Mouse (Mus musculus) telencephalon, adult 2 months (tissue): Measurements from ENCODE around the gene Prpf18.
"Not testable (repeated sequence)": the region's sequence is repeated elsewhere in the genome, so short reads cannot be mapped to it uniquely, and the experiment has no call there.

ENCODE experiments used
- DNase-seq: peaks from one replicate; pipeline ENCODE4 v3.0.0-alpha.2; 2011; ENCODE audit warnings: low read depth, low spot score

The Prpf18 gene

DNA sequence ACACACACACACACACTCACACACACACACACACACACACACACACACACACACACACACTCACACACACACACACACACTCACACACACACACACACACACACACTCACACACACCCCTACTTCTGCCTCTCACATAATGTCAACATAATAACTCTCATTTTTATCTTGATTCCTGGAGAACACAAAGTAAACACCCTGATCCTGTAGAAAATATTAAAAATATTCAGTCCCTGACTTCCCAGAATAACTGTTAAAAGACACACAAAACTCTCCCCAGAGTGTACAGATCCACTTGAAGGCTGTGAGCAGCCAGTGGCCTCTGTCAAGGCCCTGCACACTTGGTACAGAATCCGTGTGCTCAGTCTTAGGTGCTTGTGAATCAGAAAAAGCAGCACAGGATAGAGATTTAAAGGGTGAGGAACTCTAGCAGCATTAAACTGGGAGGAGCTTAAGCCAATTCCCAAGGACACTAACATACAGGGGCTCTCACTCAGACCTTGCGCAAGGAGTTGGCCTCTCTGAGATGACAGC is 36.8 kb downstream of the Prpf18 start:
- no peak for DNase-seq

DNA sequence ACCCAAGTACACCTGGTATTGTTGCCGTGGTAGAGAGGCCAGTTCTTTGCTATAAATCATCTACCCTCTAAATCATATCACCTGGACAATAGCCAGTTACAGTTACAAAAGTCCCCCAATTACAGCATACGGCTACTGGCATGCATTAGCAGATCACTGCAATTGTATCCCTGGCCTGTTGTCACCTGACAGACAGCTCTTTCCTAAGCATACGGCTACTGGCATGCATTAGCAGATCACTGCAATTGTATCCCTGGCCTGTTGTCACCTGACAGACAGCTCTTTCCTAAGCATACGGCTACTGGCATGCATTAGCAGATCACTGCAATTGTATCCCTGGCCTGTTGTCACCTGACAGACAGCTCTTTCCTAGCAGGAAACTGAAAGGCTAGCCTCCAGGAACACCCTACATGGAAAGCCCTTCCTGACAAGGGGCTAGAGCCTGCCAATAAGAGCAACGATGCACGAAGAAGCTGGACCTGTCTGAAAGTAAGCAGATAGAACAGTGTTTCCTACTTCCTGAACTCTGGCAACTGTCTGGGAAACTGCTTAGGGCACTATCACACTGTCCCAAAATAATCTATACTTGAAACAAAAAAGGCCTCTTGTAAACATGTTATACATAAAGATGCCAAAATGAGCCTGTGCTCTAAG is 37.5 kb downstream of the Prpf18 start:
- not testable (repeated sequence) for DNase-seq

DNA sequence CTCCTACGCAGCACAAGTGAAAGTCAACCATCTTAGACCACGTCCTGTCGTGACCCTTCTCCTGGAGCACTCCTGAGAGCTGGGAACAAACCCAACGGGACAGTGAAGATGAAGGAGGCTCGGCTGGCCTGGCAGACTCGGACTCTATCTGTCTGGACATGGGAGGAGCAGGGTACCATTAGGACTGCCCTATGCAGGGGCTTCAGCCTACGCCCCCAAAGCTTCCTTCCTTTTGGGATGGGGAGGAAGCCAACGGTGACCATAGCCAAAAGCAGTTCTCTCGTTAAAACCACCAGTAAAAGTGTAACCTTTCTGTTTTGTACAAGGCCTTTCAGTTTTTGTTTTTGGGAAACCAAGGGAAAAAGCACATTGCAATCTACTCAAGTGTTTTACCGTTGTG is 40.2 kb downstream of the Prpf18 start:
- DNase-seq: no peak

DNA sequence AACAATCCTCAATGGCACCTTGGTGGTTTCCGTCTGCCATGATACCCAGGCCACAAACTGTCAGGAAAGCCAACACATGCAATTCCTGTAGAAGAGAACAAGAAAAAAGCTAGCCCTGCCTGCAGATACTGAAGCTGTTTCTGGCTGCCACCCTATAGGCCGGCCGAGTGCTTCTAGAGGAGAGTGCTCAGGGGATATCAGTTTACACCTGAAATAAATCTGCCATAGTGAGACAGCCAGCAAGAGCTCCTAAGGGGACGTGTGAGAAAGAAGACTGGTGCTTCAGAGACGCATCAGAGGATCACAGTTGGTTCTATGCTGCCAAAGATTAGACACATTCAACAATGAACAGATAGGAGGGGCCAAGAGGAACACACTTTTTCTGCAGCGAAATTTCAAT is 40.6 kb downstream of the Prpf18 start:
- DNase-seq: no peak

DNA sequence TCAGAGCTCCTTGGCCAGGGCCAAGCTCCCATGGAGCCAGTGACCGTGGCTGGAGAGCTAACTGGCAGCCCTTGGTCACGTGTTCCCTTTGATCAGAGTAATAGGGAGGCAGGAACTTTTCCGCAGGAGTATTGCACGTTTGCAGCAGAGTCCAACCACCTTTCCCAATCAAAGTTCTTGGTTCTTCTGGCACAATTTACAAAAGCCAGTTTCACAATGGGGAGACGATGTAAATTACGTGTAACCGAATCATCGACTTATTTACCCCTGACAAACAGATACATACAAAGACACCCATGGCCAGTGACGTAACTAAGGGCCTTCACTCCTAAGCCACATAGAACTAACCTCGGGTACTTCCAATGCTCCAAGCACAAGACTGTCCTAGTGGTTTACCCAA is 42.5 kb downstream of the Prpf18 start:
- DNase-seq: no peak

DNA sequence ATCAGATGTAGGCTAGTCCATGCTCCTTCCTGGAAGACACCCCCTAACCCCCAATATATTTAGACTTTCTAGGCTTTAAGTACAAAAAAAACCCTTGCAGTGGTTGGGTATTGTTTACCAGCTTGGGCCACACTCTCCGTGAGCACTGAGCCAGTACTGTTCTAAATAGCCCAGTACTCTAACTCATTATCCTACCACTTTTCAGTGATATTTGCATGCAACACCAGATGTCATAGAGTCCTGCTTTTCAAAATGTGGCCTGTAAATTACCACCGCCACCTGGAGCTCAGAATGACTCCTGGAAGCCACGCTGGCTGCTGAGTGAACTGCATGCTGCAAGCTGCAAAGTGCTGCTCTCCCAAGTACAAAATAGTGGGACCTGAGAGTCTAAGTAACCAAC is 43.7 kb downstream of the Prpf18 start:
- DNase-seq: no peak

DNA sequence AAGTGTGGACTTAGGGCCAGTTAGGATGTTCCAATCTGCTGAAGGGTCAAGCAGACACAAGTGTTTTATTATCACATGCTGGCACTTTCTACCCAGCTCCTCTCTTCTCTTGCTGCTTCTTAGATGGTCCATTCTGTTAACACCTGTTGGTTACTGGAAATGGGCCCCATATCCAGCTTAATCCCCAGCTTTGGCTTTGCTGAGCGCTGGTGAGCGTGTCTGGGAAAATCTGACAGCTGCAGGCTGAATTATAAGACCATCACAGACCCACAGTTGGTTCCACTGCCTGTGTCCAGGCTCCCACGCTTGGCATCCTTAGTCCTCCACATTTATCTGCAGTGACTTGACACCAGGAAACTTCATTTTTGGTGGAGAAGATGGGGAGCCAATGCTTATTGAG is 45.4 kb downstream of the Prpf18 start:
- no peak for DNase-seq

DNA sequence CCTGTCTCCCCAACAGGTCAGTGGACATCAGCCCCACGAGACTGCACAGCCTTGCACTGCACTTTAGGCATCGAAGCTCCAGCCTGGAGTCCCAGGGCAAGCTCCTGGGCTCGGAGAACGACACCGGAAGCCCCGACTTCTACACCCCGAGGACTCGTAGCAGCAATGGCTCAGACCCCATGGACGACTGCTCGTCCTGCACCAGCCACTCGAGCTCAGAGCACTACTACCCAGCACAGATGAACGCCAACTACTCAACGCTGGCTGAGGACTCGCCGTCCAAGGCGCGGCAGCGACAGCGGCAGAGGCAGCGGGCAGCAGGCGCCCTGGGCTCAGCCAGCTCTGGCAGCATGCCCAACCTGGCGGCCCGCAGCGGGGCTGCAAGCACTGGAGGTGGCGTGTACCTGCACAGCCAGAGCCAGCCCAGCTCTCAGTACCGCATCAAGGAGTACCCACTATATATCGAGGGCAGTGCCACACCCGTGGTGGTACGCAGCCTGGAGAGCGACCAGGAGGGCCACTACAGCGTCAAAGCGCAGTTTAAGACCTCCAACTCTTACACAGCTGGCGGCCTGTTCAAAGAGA is 48.5 kb downstream of the Prpf18 start:
- DNase-seq: no peak

DNA sequence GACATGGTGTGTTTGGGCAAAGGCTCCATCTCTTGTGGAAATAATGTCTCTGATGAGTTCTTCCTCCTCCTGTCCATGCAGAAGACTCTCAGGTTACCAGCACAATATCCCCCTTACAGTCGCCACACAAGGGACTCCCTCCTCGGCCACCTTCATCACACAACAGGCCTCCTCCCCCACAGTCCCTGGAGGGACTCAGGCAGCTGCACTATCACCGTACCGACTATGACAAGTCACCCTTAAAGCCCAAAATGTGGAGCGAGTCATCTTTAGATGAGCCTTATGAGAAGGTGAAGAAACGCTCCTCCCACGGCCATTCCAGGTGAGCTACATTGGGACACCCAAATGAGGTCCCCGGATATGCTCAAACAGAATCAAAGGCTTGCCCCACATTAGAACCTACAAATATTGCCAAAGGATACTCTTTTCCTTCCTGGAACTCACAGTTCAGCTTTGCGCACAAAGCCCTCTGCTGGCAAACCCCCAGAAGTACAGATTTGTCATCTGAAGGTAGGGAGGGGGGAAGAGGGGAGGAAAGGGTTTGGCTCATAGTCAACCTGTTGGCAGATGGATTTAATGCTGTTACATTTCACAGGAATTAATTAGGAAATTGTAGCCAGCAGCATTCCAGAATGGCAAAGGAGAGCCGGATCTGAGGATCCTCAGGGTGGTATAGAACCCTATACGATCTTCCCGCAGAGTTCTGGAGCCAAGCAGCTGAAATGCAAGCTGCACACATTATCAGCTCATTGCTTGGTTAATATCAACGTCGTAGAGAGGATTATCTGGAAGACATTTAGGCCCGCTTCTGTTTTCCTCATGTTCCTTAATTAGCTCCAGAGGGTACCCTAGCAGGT is 50.7 kb downstream of the Prpf18 start:
- DNase-seq: peak; percentile 71

DNA sequence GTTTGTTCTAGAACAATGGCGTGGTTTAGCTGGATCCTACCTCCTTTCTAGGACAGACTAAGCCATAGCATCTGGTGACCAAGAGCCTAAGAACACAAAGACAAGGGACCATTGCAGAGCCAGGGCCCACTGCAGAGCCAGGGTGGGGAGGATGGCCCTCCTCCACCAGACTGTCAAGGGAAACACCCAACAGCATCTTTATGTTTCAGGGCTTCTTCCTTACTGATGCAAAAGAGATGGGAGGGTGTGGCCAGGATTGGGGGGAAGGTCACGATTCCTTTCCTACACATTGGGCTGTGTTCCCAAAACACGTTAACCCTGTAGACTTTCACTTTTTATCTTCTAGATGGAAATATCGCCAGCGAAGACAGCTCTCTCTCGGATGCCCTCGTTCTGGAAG is 54.9 kb downstream of the Prpf18 start:
- no peak for DNase-seq

DNA sequence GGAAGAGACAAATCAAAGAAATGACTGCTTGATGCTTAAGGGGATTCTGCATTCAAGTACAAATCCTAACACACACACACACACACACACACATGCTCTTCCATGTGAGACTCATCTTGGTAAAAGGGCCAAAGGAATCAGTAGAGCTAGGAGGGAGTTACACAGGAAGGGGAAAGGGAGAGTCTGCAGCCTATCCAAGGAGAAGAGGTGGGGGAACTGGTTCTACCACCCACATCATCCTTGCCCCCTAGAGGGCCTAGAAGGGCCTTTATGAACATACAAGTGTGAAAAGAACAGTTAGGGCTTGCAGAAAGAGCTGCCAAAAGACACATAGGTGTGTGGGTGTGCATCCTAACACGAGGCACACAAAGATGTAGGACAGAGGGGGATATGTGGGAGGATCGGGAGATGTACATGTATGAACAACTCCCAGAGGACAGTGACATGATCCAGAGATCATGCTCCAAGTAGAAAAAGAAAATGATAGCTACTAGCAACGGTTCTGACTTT is 58.0 kb downstream of the Prpf18 start:
- DNase-seq: no peak

DNA sequence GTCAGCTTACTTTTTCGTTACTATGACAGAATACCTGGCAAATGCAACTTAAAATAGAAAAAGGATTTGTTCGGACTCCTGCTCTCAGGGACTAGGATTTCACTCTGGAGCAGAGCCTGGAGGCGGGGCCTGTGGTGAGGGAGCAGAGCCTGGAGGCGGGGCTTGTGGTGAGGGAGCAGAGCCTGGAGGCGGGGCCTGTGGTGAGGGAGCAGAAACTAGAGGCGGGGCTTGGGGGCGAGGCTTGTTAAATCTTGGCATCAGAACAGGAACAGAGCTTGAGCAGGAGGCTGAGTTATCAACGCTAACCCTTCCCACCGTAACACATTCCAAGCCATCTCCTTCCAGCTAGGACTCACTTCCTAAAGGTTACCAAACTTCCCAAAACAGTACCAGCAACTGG is 58.5 kb downstream of the Prpf18 start:
- DNase-seq: no peak

DNA sequence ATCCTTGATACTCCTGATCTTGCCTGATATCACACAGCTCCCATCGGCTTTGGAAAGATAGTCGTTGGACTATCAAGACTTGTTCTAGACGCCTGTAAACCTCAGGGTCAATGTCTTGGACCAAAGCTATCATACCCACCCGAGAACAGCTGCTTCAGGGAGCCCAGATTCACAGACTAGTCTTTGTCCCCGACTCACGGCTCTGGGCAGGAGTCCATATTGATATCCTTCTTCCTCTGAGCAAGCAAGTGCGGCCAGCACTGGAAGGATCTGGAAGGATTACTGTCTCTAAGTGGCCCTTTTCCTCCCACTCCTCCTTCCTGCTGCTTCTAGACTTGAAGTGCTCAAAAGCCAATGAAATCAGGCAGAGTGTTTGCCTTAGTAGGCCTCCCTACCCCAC is 59.2 kb downstream of the Prpf18 start:
- no peak for DNase-seq

DNA sequence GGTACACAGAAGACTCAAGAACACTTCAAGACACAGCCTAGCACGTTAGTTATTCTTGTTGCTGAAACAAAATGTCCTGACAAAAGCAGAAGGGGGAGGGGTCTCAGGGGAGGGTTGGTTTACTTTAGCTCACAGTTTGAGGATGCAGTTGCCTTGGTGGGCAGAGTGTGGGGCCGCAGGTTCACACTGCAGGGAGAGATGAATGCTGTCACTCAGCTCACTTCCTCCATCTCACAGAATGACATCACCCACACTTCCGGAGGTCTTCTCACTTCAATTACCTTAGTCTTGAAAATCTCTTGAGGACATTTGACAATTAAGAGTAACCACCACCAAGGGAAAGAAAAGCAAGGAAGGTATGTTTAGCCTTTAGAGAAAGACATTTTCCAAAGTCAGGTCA is 60.3 kb downstream of the Prpf18 start:
- no peak for DNase-seq

DNA sequence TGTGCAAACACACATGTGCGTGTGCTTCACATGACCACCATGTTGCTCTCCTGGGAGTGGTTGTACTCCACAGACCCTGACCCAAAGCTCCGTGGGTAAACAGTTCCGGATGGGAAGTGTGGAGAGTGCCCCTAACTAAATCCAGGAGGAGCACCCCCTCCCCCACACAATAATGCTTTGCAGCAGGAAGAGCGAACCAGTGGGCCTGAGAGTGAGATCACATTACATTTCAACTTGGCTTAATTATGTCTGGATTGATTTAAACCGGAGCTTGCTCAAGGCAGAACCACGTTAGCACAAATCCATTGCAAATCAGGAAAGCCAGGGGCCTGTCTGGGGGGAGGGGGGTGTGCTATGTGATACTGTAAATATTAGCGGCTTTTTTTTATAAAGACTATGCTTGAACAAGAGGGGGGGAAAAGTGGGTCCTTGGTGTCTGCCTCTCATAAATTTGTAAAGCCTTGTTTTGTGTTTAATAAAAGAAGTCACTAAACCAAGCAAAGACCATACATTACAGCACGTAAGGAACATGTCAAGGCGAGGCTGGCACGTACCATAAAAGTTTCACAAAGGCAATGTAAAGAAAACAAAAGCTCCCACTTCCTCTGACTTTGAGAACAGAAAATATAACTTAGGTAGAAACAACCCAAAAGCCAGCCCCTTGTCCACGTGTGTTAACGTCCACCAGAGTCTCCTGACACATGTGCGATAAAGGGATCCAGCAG is 64.1 kb downstream of the Prpf18 start:
- no peak for DNase-seq

DNA sequence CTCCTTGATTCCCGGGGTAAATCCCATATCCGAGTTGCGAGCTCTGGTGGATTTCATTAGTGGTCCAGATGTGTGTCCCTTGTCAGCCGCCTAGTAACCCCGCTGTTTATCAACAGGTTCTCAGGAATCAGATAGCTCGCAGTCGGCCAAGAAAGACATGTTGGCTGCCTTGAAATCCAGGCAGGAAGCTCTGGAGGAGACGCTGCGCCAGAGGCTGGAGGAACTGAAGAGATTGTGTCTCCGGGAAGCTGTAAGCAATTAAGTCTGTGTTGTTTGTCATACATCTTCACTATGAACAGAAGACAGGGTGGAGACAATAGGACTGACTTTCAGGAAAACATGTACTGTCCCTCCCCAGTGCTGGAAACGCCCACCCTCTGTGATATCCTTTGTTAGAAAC is 65.7 kb downstream of the Prpf18 start:
- DNase-seq: no peak

DNA sequence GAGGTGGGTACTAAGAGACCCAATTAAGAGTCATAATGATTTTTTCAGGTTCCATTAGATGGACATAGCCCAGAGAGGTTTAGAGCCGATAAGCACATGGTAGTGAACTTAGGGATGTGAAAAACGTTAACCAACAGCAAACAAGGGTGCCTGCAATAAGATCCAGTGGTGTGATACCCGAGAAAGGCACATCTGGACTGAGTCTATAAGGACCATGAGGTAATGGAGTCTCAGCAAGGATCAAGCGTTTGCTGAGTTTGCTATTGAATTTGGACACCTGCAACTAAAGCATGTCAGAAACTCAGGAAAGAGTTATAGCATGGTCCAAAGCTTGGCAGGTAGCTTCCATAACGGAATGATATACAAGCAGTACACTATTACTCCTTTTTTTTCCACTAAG is 67.7 kb downstream of the Prpf18 start:
- no peak for DNase-seq

DNA sequence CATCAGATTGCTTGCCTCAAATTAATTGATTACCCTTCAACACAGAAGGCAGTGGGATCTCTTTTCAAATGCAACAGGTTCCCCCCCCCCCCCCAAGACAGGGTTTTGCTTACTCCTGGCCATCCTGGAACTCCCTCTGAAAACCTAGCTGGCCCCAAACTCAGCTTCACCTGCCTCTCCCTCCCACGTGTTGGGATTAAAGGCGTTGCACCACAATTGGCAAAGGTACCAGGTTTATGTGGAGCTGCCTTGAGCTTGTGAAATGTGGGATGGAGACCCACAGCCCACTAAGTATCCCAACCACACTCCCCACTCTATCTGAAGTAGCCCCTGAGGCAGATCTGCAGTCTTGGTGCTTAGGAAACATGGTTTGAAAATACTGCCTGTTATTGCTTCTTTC is 69.0 kb downstream of the Prpf18 start:
- DNase-seq: no peak

DNA sequence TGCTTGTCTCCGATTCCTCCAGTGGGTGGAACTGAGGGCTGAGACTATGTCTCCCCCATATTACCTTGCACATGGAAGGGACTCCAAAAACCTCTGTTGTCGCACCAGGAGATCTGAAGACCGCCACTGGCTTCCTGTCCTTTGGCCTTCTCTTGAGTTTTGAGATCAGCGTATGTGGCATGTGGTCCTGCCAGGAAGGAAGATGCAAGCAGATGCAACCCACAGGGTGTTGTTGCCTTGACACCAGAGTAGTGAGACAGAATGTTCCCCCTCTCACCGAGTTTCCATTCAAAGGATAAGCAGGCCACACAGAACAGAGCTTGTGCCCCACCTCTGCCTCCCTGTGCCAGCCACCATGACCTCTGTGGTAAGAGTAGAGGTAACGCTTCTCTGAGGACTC is 71.2 kb downstream of the Prpf18 start:
- no peak for DNase-seq

DNA sequence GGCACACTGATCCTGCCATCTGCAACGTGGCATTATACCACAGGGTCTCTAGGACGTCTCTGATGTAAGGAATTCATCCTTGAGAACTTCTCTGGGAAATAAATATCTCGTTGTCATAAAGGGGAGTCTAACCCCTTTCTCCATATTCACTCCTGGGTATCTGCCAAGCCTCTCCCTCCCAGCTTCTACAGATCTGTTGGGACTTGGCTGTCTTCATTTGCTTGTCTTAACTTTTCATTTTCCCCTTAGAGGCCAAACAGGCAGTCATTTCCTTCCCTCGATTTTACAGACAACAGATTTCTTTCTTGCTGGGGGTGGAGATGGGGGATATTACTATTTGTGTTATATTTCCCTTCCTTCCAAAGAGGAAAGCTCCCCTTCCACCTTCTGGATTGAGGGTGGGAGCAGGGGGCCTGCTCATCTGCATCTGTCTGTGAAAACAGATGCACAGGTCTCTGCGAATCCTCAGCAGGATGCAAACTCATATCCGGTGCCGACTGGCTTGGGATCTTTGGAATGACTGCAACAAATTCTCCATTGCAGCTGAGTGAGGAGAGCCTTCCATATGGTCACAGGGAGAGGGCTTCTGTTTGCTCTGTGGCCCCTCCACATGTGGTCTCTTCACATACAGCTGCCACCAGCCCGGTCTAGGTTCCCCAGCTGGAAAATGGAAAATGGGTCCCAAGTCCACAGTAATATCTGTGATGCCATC is 72.4 kb downstream of the Prpf18 start:
- DNase-seq: no peak

DNA sequence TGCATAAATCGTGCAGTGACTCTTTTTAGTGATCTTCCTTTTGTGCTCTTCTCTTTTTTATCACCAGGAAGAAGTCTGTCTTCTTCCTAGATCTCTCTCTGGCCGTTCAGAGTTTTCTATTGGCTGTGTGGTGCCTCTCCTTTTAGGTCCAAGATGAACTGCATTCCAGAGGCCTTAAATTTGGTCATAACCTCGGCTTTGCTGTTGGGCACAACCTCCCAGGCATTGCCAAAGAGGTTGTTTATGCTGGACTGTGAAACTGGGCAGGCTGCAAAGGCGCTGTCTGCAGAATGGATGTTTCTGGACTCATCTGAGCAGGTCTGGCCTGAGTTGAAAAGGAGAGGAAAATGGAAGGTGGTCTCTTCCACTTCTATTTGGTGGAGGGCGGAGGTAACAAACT is 73.6 kb downstream of the Prpf18 start:
- DNase-seq: no peak
